Mouse (Mus musculus): ENCODE measurements around the gene Gm45837. TPM values are rescaled to one million over a fixed set of nuclear protein-coding genes. Genes with fewer than 3 reads are reported as not detected.

Gm45837 gene
- polyA plus RNA-seq, 1 experiment: 1.5 TPM

GRCm38 (mm10) chr7:101462327-101463068, 51.8 kb downstream of the Gm45837 start:
- DNase-seq (ENCODE audit: extremely low spot score in 1 of 2, low spot score in 1 of 2): peak in 1 of 2 experiments; percentile 73

DNA sequence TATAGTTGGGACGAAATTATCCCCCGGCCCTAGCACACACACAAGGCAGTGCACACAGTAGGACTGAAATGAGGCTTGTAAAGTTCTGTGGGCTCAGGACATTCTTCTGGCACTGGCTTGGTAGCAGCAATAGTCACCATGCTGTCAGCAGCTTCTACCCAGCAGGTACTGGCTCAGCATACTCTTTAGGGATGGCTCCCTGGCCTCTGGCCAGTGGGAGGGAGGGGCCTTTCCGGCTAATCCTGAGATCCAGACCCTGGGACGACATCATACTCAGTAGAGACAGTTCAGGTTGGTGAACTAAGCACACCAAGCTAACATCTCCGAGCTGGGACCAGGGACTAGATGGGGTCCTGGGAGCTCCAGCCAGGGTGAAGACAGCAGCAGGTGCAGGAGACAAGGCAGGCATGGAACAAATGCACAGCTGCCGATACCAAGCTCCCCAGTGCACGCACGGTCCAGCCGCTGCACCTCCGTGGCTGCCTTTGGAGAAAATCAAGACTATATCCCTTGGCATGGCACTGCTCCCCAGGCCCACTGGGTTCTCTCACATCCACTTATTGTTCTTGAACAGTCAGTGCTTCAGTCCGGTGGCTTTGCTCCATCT, 53.1 kb downstream of the Gm45837 start:
- DNase-seq (ENCODE audit: extremely low spot score in 1 of 2, low spot score in 1 of 2): no peak

GRCm38 (mm10) chr7:101464927-101465326, 54.2 kb downstream of the Gm45837 start:
- DNase-seq (ENCODE audit: extremely low spot score in 1 of 2, low spot score in 1 of 2): no peak

DNA sequence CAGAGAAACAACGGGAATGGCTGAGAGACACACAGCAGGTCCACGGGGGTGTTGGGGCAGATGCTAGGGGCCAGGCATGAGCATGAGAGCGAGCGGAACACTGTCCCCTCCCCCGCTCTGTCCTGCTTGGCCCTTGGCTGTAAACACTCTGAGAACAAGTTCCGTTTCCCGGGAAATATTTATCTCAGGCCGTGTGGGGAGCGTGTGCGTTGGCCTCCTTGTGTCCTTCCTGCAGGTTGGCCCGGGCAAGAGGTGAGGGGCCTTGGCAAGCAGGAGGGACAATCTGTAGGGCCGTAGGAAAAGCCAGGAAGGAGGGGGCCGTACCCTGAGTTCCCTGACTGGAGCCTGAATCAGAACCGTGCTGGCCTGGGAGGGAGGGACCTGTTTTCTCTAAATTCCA, 54.7 kb downstream of the Gm45837 start:
- DNase-seq (ENCODE audit: extremely low spot score in 1 of 2, low spot score in 1 of 2): no peak

GRCm38 (mm10) chr7:101465850-101466580, 55.3 kb downstream of the Gm45837 start:
- no peak for DNase-seq (ENCODE audit: extremely low spot score in 1 of 2, low spot score in 1 of 2)

GRCm38 (mm10) chr7:101466581-101467081, 55.9 kb downstream of the Gm45837 start:
- peak in 1 of 2 experiments; percentile 53 for DNase-seq (ENCODE audit: extremely low spot score in 1 of 2, low spot score in 1 of 2)

- DNase-seq (ENCODE audit: extremely low spot score in 1 of 2, low spot score in 1 of 2): no peak
These were observed 60.7 kb downstream of the Gm45837 start for GRCm38 (mm10) chr7:101471423-101471822.

GRCm38 (mm10) chr7:101471968-101472480, 61.3 kb downstream of the Gm45837 start:
- DNase-seq (ENCODE audit: extremely low spot score in 1 of 2, low spot score in 1 of 2): no peak

DNA sequence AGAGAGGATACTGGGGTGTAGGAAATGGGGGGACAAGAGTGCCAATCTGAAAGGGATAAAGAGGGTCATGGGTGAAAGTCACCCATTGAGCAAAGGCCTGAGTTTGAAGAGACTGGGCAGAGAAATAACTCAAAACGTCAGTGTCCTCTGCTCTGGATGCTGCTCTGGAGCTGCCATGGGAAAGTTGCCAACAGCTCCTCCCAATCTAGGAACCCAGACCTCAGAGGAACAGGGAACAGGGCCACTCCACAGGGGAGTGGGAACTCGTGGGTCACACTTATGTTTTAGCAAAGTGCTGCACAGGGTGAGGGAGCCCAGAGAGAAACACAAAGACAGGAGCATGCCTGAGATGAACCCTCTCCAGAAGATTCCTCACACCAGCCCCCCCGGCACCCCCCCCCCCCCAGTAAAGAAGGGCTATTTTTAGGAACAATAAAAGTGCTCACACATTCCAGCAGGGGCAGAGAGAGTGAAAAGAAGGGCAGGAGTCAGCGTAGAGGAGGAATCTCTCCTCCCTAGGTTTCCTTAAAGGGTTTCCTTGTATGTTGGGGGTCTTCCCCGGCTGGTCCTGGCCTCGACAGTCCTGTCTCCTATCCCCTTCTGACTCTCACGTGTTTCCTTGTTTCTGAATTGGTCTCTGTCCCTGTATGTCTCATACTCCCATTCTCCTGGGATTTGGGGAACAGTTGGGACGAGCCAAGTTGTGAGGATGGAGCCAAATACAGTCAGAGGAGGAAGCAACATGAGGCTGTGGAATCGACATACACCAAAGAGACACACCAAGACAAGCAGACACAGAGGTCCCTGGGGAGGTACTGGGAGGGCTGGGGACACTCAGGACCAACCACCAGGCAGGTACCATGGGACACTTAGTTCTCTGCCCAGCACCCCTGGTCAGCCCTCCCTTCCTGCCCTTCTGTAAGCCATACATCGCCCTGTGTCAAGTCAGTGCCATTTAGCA, 62.2 kb downstream of the Gm45837 start:
- no peak for DNase-seq (ENCODE audit: extremely low spot score in 1 of 2, low spot score in 1 of 2)

- no peak for DNase-seq (ENCODE audit: extremely low spot score in 1 of 2, low spot score in 1 of 2)
These were observed 63.7 kb downstream of the Gm45837 start for GRCm38 (mm10) chr7:101474399-101474811.

GRCm38 (mm10) chr7:101476028-101476427, 65.3 kb downstream of the Gm45837 start:
- DNase-seq (ENCODE audit: extremely low spot score in 1 of 2, low spot score in 1 of 2): peak in 1 of 2 experiments; percentile 54

GRCm38 (mm10) chr7:101476493-101476892, 65.8 kb downstream of the Gm45837 start:
- peak in 1 of 2 experiments; percentile 61 for DNase-seq (ENCODE audit: extremely low spot score in 1 of 2, low spot score in 1 of 2)

- no peak for DNase-seq (ENCODE audit: extremely low spot score in 1 of 2, low spot score in 1 of 2)
These were observed 66.5 kb downstream of the Gm45837 start for GRCm38 (mm10) chr7:101477200-101477599.

- DNase-seq (ENCODE audit: extremely low spot score in 1 of 2, low spot score in 1 of 2): no peak
These were observed 67.4 kb downstream of the Gm45837 start for GRCm38 (mm10) chr7:101478099-101478498.

DNA sequence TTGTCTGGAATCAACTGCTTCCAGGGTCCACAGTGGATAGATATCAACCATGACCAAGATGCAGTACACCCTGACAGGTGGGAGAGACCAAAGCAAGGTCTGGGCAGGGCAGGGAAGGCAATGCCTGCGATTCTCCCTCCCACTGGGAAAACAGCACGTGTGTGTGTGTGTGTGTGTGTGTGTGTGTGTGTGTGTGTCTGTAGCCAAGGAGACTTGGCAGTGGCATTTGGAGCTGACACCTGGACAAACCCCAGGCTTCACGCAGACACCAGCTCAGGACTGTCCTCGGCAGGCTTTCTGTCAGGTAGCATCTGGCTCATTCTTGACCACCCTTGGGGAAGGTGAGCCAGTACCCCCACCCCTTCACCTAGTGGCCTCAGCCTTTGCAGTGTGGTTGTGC, 69.2 kb downstream of the Gm45837 start:
- no peak for DNase-seq (ENCODE audit: extremely low spot score in 1 of 2, low spot score in 1 of 2)

GRCm38 (mm10) chr7:101480671-101481070, 70.0 kb downstream of the Gm45837 start:
- no peak for DNase-seq (ENCODE audit: extremely low spot score in 1 of 2, low spot score in 1 of 2)

DNA sequence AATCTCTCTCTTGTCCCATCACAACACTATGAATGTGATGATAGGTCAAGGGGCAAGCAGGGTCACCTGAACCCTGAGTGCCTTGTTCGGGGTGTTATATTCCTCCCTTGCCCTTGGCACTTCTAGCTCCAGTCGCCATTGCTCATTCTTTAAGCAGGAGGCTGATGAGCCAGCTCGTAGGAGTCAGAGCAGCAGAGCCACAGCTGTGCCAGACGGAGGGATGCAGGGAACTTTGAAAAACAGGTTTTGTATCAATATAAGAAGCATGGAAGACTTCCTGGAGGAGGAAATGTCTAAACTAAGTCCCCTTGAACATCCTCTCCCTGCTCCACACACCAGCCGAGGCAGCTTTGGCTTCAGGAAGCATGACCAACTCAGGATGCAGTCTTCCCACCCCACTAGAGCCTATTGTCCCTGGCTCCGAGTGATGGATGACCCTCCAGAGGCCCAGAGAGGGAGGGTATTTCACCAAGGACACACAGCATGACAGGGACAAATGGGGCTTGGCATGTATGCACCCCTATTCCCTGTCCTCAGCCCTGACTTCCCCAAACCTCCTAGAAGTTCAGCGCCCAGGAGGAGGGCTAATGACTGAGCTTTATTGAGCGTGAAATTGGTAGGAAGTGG, 71.3 kb downstream of the Gm45837 start:
- peak in 1 of 2 experiments; percentile 54 for DNase-seq (ENCODE audit: extremely low spot score in 1 of 2, low spot score in 1 of 2)

- DNase-seq (ENCODE audit: extremely low spot score in 1 of 2, low spot score in 1 of 2): peak in 1 of 2 experiments; percentile 74
These were observed 71.9 kb downstream of the Gm45837 start for GRCm38 (mm10) chr7:101482499-101483081.

DNA sequence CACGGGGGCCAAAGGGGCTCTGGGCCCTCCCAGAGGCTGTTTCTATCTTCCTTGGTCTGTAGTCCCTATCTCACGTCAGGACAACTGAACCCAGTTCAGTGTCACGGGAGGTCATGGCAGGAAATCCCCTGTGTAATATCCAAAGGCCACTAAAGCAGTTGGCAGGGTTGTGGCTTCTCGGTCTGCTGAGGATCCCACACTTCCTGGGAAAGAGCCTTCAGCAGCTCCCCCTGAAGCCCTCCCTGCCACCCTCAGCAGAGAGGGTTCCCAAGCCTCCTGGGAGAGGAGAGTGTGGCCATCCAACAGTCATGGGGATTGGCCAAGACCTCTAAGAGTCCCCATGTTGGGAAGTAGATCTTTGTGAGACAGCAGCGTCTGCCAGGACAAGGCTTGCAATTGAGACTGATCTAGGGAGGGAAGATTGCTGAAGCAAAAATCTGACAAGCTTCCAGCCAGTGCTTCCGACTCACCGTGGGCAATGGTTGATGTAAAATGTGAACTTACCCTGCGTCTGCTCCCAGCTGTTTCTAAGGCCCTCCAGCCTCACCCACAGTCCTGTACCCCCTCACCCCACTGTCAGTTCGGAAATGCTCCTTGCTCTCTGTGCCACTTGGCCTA, 72.9 kb downstream of the Gm45837 start:
- DNase-seq (ENCODE audit: extremely low spot score in 1 of 2, low spot score in 1 of 2): no peak
